Mouse (Mus musculus) midbrain, embryonic 14.5 days (tissue): ENCODE data around the gene Cfap58. TPM values are rescaled to one million over a fixed set of nuclear protein-coding genes. Genes with fewer than 3 reads are reported as not detected.

Source experiments
- ATAC-seq: fragments of 200-750 bp; cut with Nextera tagmentation; 2 replicates; pipeline ENCODE4 v1.8.0; 2017; ENCODE audit warnings: moderate number of reproducible peaks, moderate library complexity; ENCODE audit not compliant: low FRiP score, low TSS enrichment
- DNase-seq: peaks from one replicate; pipeline ENCODE4 v3.0.0-alpha.2; 2015
- H3K27ac ChIP-seq: fragments of 300-500 bp; sonication (generic); replicated peaks from 2 replicates; pipeline ENCODE4 v1.5.1; 2014; ENCODE audit warnings: mild to moderate bottlenecking, low read depth, low read length, moderate library complexity
- H3K27me3 ChIP-seq: fragments of 300-500 bp; sonication (generic); 2 replicates; pipeline ENCODE4 v1.6.1; 2014; ENCODE audit warnings: low read length, control low read depth, mixed read lengths; ENCODE audit not compliant: control insufficient read depth, insufficient read depth
- H3K36me3 ChIP-seq: fragments of 300-500 bp; sonication (generic); 2 replicates; pipeline ENCODE4 v1.6.1; 2014; ENCODE audit warnings: low read length, control low read depth; ENCODE audit not compliant: control insufficient read depth, insufficient read depth
- H3K4me1 ChIP-seq: fragments of 300-500 bp; sonication (generic); 2 replicates; pipeline ENCODE4 v1.6.1; 2014; ENCODE audit warnings: mild to moderate bottlenecking, antibody characterized with exemption, low read length, control low read depth; ENCODE audit not compliant: control insufficient read depth, insufficient read depth
- H3K4me2 ChIP-seq: fragments of 300-500 bp; sonication (generic); 2 replicates; pipeline ENCODE4 v1.6.1; 2014; ENCODE audit warnings: mild to moderate bottlenecking, low read length, moderate library complexity
- H3K4me3 ChIP-seq: fragments of 300-500 bp; sonication (generic); replicated peaks from 2 replicates; pipeline ENCODE4 v1.5.1; 2014; ENCODE audit warnings: low read depth, low read length
- H3K9ac ChIP-seq: fragments of 300-500 bp; sonication (generic); replicated peaks from 2 replicates; pipeline ENCODE4 v1.6.1; 2014; ENCODE audit warnings: mild to moderate bottlenecking, low read length, moderate library complexity
- H3K9me3 ChIP-seq: fragments of 300-500 bp; sonication (generic); 2 replicates; pipeline ENCODE4 v1.6.1; 2016; ENCODE audit warnings: low read length, control low read depth, mixed read lengths; ENCODE audit not compliant: control insufficient read depth
- WGBS: fragments of 180-500 bp; shearing (Covaris S2); extraction: QIAGEN DNeasy Blood & Tissue Kit; methylation state at CpG from one replicate; pipeline ENCODE4 v1.1.7; 2014; 5-methylcytosine and 5-hydroxymethylcytosine counted together
- polyA plus RNA-seq: library from polyadenylated mRNA; unstranded; fragments of >200 nt; fragmentation: Nextera tagmentation; extraction: Ambion mirVana; gene quantifications from 2 replicates; pipeline ENCODE4 v1.2.1, GENCODE M21; 2014

The Cfap58 gene
- polyA plus RNA-seq, 1 experiment from 2014 or later: 0.89 TPM

- no peaks in the 10 kb centered on the region for H3K9me3 ChIP-seq
- no peak overlapping the region for H3K4me2 ChIP-seq
- no peaks in the 10 kb centered on the region for H3K4me1 ChIP-seq
- no peaks in the 10 kb centered on the region for H3K36me3 ChIP-seq
- no peak for ATAC-seq
- no peak overlapping the region for H3K4me3 ChIP-seq
- no peak for DNase-seq
- WGBS: 70% methylated on average over 13 of the region's 13 CpGs
- H3K27me3 ChIP-seq: no peaks in the 10 kb centered on the region
- no peak overlapping the region for H3K9ac ChIP-seq
- H3K27ac ChIP-seq: no peak overlapping the region
Observed at GRCm38 (mm10) chr19:48001240-48001639, 63.8 kb downstream of the Cfap58 start.

DNA sequence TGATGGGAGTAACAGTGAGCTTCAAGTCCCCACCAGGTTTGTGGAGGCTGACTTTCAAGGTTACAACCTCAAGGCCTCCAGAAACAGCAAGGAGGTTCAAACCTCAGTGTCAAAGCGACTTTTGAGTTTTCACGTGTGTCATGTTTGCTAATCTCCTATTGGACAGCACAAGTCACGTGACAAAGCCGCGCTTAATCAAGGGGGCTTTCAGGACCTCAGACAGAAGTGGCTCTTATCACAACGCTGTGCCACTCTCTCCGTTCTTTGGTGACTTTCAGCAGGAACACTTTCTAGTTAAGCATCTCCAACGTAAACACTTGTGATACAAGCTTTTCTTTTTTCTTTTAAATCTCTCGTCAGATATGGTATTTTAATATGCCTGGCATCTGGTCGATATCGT lies 64.3 kb downstream of the Cfap58 start:
- no peak for DNase-seq
- H3K27me3 ChIP-seq: no peaks in the 10 kb centered on the region

DNA sequence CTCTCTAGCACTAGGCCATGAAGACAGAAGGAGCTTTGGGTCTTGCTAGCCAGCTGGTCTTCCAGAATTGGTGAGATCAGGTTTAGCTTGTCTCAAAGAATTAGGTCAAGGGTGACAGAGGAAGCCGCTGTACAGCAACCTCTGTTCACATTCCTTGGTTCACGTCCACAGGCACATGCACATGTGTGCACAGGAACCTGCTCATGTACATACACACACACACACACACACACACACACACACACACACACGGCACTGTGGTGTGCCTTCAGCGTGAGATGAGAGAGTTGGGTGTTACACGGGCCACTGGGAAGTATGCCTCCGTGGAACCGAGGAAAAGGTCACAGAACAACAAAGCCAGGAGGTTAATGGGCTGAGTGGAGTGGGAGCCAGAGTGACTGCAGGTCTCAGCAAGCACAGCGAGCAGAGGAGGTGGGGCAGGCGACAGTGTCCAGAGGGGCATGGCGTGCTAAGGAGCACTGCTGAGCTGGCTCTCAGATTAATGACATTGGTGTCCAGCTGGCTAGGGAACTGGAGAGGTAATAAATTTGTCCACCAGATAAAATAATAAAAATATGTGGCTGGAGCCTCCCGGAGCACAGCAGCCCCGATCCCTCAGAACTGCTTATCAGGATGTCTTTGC lies 71.4 kb downstream of the Cfap58 start:
- H3K4me3 ChIP-seq: no peak overlapping the region
- peaks cover 3% of the 10 kb centered on the region; the same call in 1 of the 2 replicates for H3K9me3 ChIP-seq
- H3K4me2 ChIP-seq: no peak overlapping the region
- H3K27me3 ChIP-seq: no peaks in the 10 kb centered on the region
- no peak for DNase-seq
- H3K4me1 ChIP-seq: no peaks in the 10 kb centered on the region
- H3K27ac ChIP-seq: no peak overlapping the region
- no peak for ATAC-seq
- 71% methylated on average over 12 of the region's 12 CpGs for WGBS
- no peak overlapping the region for H3K9ac ChIP-seq
- H3K36me3 ChIP-seq: no peaks in the 10 kb centered on the region

More for the DNA sequence above, 64.3 kb downstream of the Cfap58 start:
- Histone ChIP-seq H3K9me3 (peaks cover 2% of the 10 kb centered on the region; the same call in 1 of the 2 replicates), H3K27ac (no peak overlapping the region), H3K4me3 (no peak overlapping the region), H3K36me3 (no peaks in the 10 kb centered on the region), H3K9ac (no peak overlapping the region), H3K4me2 (no peak overlapping the region), H3K4me1 (no peaks in the 10 kb centered on the region)
- no peak for ATAC-seq
- WGBS: 85% methylated on average over 11 of the region's 11 CpGs

DNA sequence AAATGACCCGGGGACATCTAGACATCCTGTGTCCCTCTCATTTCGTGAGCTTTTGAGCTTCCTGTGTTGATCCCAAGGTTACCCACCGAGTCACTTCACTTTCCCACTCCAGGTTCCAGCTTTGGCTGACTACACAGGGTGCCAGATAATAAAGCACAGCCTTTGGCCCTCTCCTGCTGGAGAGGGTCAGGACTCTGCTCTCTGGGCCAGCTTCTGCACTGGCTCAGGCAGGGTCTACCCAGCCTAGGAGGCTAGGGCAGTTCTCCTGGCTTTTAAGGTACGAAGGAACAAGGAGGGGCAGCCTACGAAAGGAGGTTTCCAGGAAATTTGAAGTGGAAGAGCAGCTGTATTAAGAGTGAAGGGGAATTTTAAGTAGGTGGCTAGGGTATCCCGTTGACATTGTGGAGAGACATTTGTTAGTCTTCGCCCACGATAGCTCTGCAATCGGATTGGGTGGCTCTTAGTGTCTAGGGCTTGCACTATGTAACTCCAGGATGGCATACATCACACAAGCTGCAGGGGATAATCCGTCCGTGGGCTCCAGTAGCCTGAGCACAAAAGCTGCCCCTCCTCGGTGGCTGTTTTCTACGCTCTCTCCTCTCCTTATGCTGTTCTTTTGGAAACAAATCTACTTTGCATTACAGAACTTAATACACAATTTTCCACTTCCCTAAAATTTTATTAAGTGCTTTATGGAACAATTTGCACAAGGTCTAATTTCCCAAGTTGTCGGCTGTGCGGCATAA lies 72.3 kb downstream of the Cfap58 start:
- Histone ChIP-seq H3K9me3 (peaks cover 3% of the 10 kb centered on the region; the same call in 1 of the 2 replicates), H3K9ac (no peak overlapping the region), H3K27me3 (no peaks in the 10 kb centered on the region), H3K4me2 (no peak overlapping the region), H3K27ac (no peak overlapping the region), H3K36me3 (no peaks in the 10 kb centered on the region), H3K4me1 (no peaks in the 10 kb centered on the region), H3K4me3 (no peak overlapping the region)
- DNase-seq (no peak), ATAC-seq (no peak)
- 68% methylated on average over 15 of the region's 15 CpGs for WGBS

- DNase-seq (no peak), ATAC-seq (no peak)
- WGBS: 69% methylated on average over 13 of the region's 13 CpGs
- Histone ChIP-seq H3K4me3 (no peak overlapping the region), H3K9me3 (no peaks in the 10 kb centered on the region), H3K27ac (no peak overlapping the region), H3K36me3 (no peaks in the 10 kb centered on the region), H3K27me3 (no peaks in the 10 kb centered on the region), H3K9ac (no peak overlapping the region), H3K4me1 (no peaks in the 10 kb centered on the region; the same call in 1 of the 2 replicates), H3K4me2 (no peak overlapping the region)
Observed at GRCm38 (mm10) chr19:48020103-48020502, 82.6 kb downstream of the Cfap58 start.

DNA sequence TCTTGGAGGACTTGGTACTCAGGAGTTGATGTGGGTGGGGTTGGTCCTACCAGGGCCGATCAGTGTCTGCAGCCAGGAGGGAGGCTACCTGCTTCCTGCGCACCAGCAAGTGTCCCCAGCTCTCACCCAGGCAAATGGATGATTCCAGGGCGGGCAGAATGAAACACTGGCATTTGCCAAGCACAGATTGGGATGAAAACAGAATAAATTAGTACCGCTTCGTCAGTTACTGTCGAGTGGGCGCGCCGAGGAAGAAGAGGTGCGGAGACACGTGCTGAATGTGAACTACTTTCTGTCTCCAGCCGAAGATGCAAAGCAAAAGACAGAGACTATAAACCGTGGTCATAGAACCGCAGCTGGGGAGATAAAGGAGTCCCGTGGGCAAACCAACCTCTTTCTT lies 84.0 kb downstream of the Cfap58 start:
- ATAC-seq (no peak), DNase-seq (no peak)
- Histone ChIP-seq H3K4me2 (no peak overlapping the region), H3K9me3 (no peaks in the 10 kb centered on the region), H3K36me3 (no peaks in the 10 kb centered on the region), H3K27ac (no peak overlapping the region), H3K27me3 (no peaks in the 10 kb centered on the region), H3K4me1 (no peaks in the 10 kb centered on the region; the same call in 1 of the 2 replicates), H3K9ac (no peak overlapping the region), H3K4me3 (no peak overlapping the region)
- 63% methylated on average over 15 of the region's 15 CpGs for WGBS

GRCm38 (mm10) chr19:48022763-48023162 lies 85.3 kb downstream of the Cfap58 start:
- Histone ChIP-seq H3K4me3 (no peak overlapping the region), H3K9me3 (no peaks in the 10 kb centered on the region), H3K27ac (no peak overlapping the region), H3K36me3 (no peaks in the 10 kb centered on the region), H3K4me1 (no peaks in the 10 kb centered on the region; the same call in 1 of the 2 replicates), H3K4me2 (no peak overlapping the region), H3K9ac (no peak overlapping the region), H3K27me3 (no peaks in the 10 kb centered on the region)
- DNase-seq: no peak
- ATAC-seq: no peak
- WGBS: 65% methylated on average over 5 of the region's 5 CpGs

DNA sequence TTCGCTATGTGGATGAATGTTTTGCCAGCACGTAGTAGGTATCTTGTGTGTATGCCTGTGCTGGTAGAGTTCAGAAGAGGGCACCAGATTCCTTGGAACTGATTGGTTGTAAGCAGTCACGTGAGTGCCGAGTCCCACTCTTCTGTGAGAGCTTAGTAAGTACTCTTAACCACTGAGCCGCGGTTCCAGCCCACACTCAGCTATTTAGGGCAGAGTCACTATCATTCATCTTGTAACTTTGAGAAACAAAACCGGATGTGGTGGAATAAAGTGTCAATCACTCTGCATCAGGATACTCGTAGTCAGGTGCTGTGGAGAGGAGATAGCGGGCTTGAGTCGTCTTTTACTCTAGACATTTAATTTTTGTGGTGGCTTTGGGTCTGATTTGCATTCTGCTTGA lies 86.3 kb downstream of the Cfap58 start:
- no peak overlapping the region for H3K4me3 ChIP-seq
- no peak for ATAC-seq
- H3K27me3 ChIP-seq: no peaks in the 10 kb centered on the region

DNA sequence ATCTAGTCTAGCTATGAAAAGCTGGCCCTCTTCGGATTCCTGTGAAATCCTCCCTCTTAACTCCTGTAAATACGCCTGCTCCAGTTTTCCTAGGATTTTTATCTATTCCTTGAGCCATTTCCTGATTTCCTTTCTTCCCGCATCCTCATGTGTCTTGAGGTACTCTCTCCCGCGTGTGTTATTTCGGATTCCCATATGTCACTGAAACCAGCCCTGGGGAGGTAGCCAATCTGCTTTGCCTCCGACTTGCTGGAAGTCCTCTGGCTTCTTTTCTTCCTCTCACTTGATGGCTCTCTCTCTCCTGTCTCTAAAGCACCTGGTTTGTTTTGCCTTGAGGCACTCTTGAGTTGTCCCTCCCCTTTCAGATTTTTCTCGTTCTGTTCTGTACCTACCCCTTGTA lies 87.9 kb downstream of the Cfap58 start:
- 85% methylated on average over 8 of the region's 8 CpGs for WGBS
- H3K36me3 ChIP-seq: no peaks in the 10 kb centered on the region
- H3K4me1 ChIP-seq: no peaks in the 10 kb centered on the region; the same call in 1 of the 2 replicates
- H3K9ac ChIP-seq: no peak overlapping the region
- no peaks in the 10 kb centered on the region for H3K27me3 ChIP-seq
- no peak for DNase-seq
- H3K27ac ChIP-seq: no peak overlapping the region
- no peak overlapping the region for H3K4me2 ChIP-seq
- ATAC-seq: no peak
- no peak overlapping the region for H3K4me3 ChIP-seq
- H3K9me3 ChIP-seq: no peaks in the 10 kb centered on the region

More for the DNA sequence above, 86.3 kb downstream of the Cfap58 start:
- Histone ChIP-seq H3K9ac (no peak overlapping the region), H3K9me3 (no peaks in the 10 kb centered on the region), H3K4me2 (no peak overlapping the region), H3K27ac (no peak overlapping the region), H3K4me1 (no peaks in the 10 kb centered on the region; the same call in 1 of the 2 replicates), H3K36me3 (no peaks in the 10 kb centered on the region)
- WGBS: 92% methylated on average over 10 of the region's 10 CpGs
- no peak for DNase-seq
